In the genomic region with DNA sequence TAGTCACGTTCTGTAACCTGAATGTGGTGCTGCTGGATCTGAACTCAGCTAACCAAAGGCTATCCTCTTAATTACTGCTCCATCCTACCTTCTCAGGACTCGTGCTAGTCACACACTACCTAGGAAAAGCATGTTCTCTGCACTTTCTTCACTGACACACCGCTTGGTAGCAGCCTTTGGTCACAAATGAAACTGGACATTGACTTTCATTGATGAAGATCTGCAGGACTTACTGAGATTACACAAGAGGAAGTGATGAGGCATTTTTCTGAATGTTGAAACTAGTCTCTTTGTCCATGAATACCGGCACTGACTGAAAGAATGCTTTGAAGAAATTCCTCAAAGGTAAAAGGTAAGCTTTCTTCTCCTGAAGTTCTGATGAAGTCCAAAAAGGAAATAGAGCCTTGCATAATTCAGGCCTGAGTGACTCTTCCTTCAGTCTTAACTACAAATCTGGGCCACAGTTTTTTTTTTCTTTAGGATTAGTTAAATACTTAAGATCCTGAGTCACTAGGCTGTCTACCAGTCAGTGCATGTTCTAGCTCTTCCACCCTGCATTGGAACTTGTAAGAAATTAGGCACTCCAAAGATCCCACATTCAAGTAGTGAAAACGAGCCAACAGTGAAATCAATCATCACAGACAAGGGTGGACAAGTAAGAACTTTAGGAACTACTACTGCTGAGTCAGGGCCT, we compare ENCODE assay signal across 19 mouse cellular contexts.
A peak's percentile ranks its signal among the peaks of the same experiment; 100 is the strongest.
DNase-seq lines count a peak whose midpoint lies in the region; ATAC-seq and TF ChIP-seq lines count a peak whose summit lies in the region.
"Had no signal": no experiment of that assay in that cellular context is flagged by ENCODE, and none has a peak within 500 bp of the region (broad histone marks: within the 10 kb centered on the region; RNA-seq: fewer than 3 reads in every experiment).

No protein-coding gene starts in this region.

- POLR2A ChIA-PET in Patski (lab: Charles Lee): interaction anchor here (1.2 kb wide), 1 partner anchor 11 kb away, joined by 4 read pairs; no protein-coding TSS in a partner anchor

- CTCF ChIA-PET in Patski (lab: Charles Lee): interaction anchor here (0.7 to 1.2 kb wide), 2 partner anchors 13 to 296 kb away, joined by 3 to 5 read pairs; no protein-coding TSS in a partner anchor

- TF ChIP-seq CTCF in Patski (IDR thresholded peaks at IDR 0.05): no peak

- in situ Hi-C loops in Patski (cut with MboI; ENCODE audit: low pct_unique_long_range_greater_than_20kb): no loop called here

- ATAC-seq in Patski: peak; percentile 71
- ATAC-seq in granulocyte monocyte progenitor cell, adult 5-6 weeks (replicated peaks; ENCODE audit: poor library complexity, severe bottlenecking): peak; percentile 79
- ATAC-seq: forebrain, embryonic 16.5 days; hindbrain, postnatal 0 days had no signal

- no peaks in the 10 kb centered on the region for H3K27me3 ChIP-seq in Patski
- H3K27me3 ChIP-seq: limb, embryonic 13.5 days had no signal

- peak; percentile 33 for DNase-seq in adrenal gland, adult 2 months
- DNase-seq in adrenal gland, postnatal 10 days: no peak
- peak; percentile 62 for DNase-seq in 3134 (ENCODE audit: extremely low read depth, insufficient read length, low spot score)
- DNase-seq in Patski (ENCODE audit: low read depth, low spot score): peak; percentile 37
- DNase-seq in embryo, embryonic 9.5 days (ENCODE audit: extremely low spot score): no peak
- no peak for DNase-seq in right cerebral cortex, postnatal 25 days
- no peak for DNase-seq in heart, adult 11 months
- DNase-seq: adrenal gland, postnatal 25 days; cerebellum, adult 2 months; heart, adult 2 months; kidney, adult 2 months; kidney, postnatal 10 days; lung, adult 18-20 months; retina, postnatal 1 day; thymus, postnatal 4 days had no signal

Comparison
In these comparisons a context has a peak if more than half of its experiments do, and no peak if none do; other contexts are left out.
1. DNase-seq: peak in adrenal gland, adult 2 months (single experiment), 3134 (single experiment) and Patski (single experiment); none in adrenal gland, postnatal 10 days (single experiment), embryo, embryonic 9.5 days (single experiment), right cerebral cortex, postnatal 25 days (single experiment) and heart, adult 11 months (single experiment).